In genomic region chr13:24761083-24761402, GRCm38 (mm10) we compare ENCODE assay signal across 8 mouse cellular contexts. TPM values are rescaled to one million over a fixed set of nuclear protein-coding genes. Genes with fewer than 3 reads are reported as not detected.
A peak's percentile ranks its signal among the peaks of the same experiment; 100 is the strongest.
DNase-seq lines count a peak whose midpoint lies in the region; ATAC-seq and TF ChIP-seq lines count a peak whose summit lies in the region.

No protein-coding gene starts in this region.

- no peak for TF ChIP-seq CTCF in E14TG2a.4 (conservative IDR thresholded peaks at IDR 0.05; ENCODE audit: low read length)

- 3% methylated on average over 10 of the region's 10 CpGs for WGBS in heart, embryonic 11.5 days (ENCODE audit: insufficient replicate concordance)
- WGBS in forebrain, embryonic 16.5 days: 4% methylated on average over 10 of the region's 10 CpGs
- WGBS in liver, embryonic 16.5 days (ENCODE audit: insufficient replicate concordance): 2% methylated on average over 10 of the region's 10 CpGs

- H3K27ac ChIP-seq in heart, embryonic 11.5 days (ENCODE audit: low read depth, low read length): peak overlapping the region; percentile 97
- peak overlapping the region; percentile 24; the same call in 1 of the 2 replicates for H3K27ac ChIP-seq in forebrain, embryonic 16.5 days (ENCODE audit: low read length)
- H3K27ac ChIP-seq in liver, embryonic 16.5 days (ENCODE audit: low read length): peak overlapping the region; percentile 99

- H3K36me3 ChIP-seq in heart, embryonic 11.5 days (ENCODE audit: control insufficient read depth, insufficient read depth, low read length): peaks cover 14% of the 10 kb centered on the region
- H3K36me3 ChIP-seq in E14TG2a.4 (ENCODE audit: insufficient read depth, low read length): peaks cover 45% of the 10 kb centered on the region
- no peaks in the 10 kb centered on the region for H3K36me3 ChIP-seq in forebrain, embryonic 16.5 days (ENCODE audit: control insufficient read depth, insufficient read depth)
- peaks cover 25% of the 10 kb centered on the region for H3K36me3 ChIP-seq in liver, embryonic 16.5 days (ENCODE audit: control insufficient read depth, insufficient read depth)

- peak overlapping the region; percentile 91 for H3K9ac ChIP-seq in heart, embryonic 11.5 days (ENCODE audit: low read depth, low read length)
- peak overlapping the region; percentile 60 for H3K9ac ChIP-seq in forebrain, embryonic 16.5 days (replicated peaks; ENCODE audit: low read depth, low read length)
- H3K9ac ChIP-seq in liver, embryonic 16.5 days (ENCODE audit: low read depth, low read length): peak overlapping the region; percentile 100

- DNase-seq in heart, postnatal 36 days: no peak
- DNase-seq in natural killer cell, adult 2 months (ENCODE audit: low spot score in 2 of 2): no peak
- DNase-seq in left cerebral cortex, postnatal 4 days: no peak
- DNase-seq in embryo, embryonic 9.5 days (ENCODE audit: extremely low spot score): no peak

- no peaks in the 10 kb centered on the region for H3K27me3 ChIP-seq in heart, embryonic 11.5 days (ENCODE audit: control insufficient read depth, insufficient read depth, low read length)
- H3K27me3 ChIP-seq in E14TG2a.4 (ENCODE audit: insufficient read depth, low read length): no peaks in the 10 kb centered on the region
- no peaks in the 10 kb centered on the region for H3K27me3 ChIP-seq in forebrain, embryonic 16.5 days (replicated peaks; ENCODE audit: control insufficient read depth, insufficient read depth, low read length)
- H3K27me3 ChIP-seq in liver, embryonic 16.5 days (ENCODE audit: control insufficient read depth, insufficient read depth, low read depth, low read length): no peaks in the 10 kb centered on the region

- peak overlapping the region; percentile 58 for H3K4me2 ChIP-seq in heart, embryonic 11.5 days
- H3K4me2 ChIP-seq in forebrain, embryonic 16.5 days (ENCODE audit: low read length): peak overlapping the region; percentile 59
- H3K4me2 ChIP-seq in liver, embryonic 16.5 days (ENCODE audit: low read depth, low read length): peak overlapping the region; percentile 72

- no peaks in the 10 kb centered on the region for H3K9me3 ChIP-seq in heart, embryonic 11.5 days (replicated peaks; ENCODE audit: control insufficient read depth, low read length)
- no peaks in the 10 kb centered on the region for H3K9me3 ChIP-seq in E14TG2a.4 (ENCODE audit: low read length)
- no peaks in the 10 kb centered on the region for H3K9me3 ChIP-seq in forebrain, embryonic 16.5 days (ENCODE audit: control insufficient read depth, low read length)
- no peaks in the 10 kb centered on the region for H3K9me3 ChIP-seq in liver, embryonic 16.5 days (replicated peaks; ENCODE audit: control insufficient read depth, low read length)

- H3K4me1 ChIP-seq in heart, embryonic 11.5 days (ENCODE audit: control insufficient read depth, insufficient read depth, low read length): peaks cover 6% of the 10 kb centered on the region; the same call in 1 of the 2 replicates
- peaks cover 44% of the 10 kb centered on the region for H3K4me1 ChIP-seq in E14TG2a.4 (replicated peaks; ENCODE audit: low read depth, low read length)
- peaks cover 8% of the 10 kb centered on the region for H3K4me1 ChIP-seq in forebrain, embryonic 16.5 days (replicated peaks; ENCODE audit: control insufficient read depth, insufficient read depth, low read length)
- peaks cover 30% of the 10 kb centered on the region for H3K4me1 ChIP-seq in liver, embryonic 16.5 days (ENCODE audit: control insufficient read depth, low read depth, low read length)

- ATAC-seq in heart, embryonic 11.5 days (replicated peaks; ENCODE audit: insufficient number of reproducible peaks, low FRiP score, low TSS enrichment): no peak
- ATAC-seq in forebrain, embryonic 16.5 days: no peak
- no peak for ATAC-seq in liver, embryonic 16.5 days (ENCODE audit: low read depth)

- intact Hi-C loops in heart, postnatal 36 days (cut with DNase I): loop anchor here (1.0 to 5.0 kb wide), 3 partner anchors 39 to 71 kb away; partner anchors contain the start of genes Acot13 and Tdp2
- intact Hi-C loops in left cerebral cortex, postnatal 4 days (cut with DNase I): no loop called here

- H3K4me3 ChIP-seq in heart, embryonic 11.5 days (ENCODE audit: low read depth, low read length): peak overlapping the region; percentile 85
- peak overlapping the region; percentile 98 for H3K4me3 ChIP-seq in E14TG2a.4 (replicated peaks; ENCODE audit: low read length)
- peak overlapping the region; percentile 85 for H3K4me3 ChIP-seq in forebrain, embryonic 16.5 days (replicated peaks; ENCODE audit: low read length)
- peak overlapping the region; percentile 100 for H3K4me3 ChIP-seq in liver, embryonic 16.5 days (ENCODE audit: low read depth, low read length)

RNA-seq across cellular contexts. Expression of gene Gmnn, which starts 0.7 kb away (rescaled TPM):
- polyA plus RNA-seq in heart, embryonic 11.5 days (2014; fragmentation: Nextera tagmentation; extraction: Ambion mirVana): 116 and 127 TPM in 2 replicates
- total RNA-seq in heart, postnatal 36 days (2021): 10 to 100 TPM; 48.5 to 52.9 TPM
- polyA plus RNA-seq in forebrain, embryonic 16.5 days (2015; fragmentation: Nextera tagmentation; extraction: Ambion mirVana): 34.3 and 35.1 TPM in 2 replicates
- polyA plus RNA-seq in liver, embryonic 16.5 days (2015; fragmentation: Nextera tagmentation; extraction: Ambion mirVana): 82.5 and 101 TPM in 2 replicates
- 1 to 10 TPM; 4.0 to 5.5 TPM for total RNA-seq in left cerebral cortex, postnatal 4 days (2021)

RNA-seq across cellular contexts. Expression of gene Armh2, which starts 20.0 kb away (rescaled TPM):
- polyA plus RNA-seq in heart, embryonic 11.5 days (2014; fragmentation: Nextera tagmentation; extraction: Ambion mirVana): not detected in 2 replicates
- total RNA-seq in heart, postnatal 36 days (2021): not detected
- polyA plus RNA-seq in forebrain, embryonic 16.5 days (2015; fragmentation: Nextera tagmentation; extraction: Ambion mirVana): 0.25 TPM in 1 of 2 replicates, not detected in the other
- polyA plus RNA-seq in liver, embryonic 16.5 days (2015; fragmentation: Nextera tagmentation; extraction: Ambion mirVana): not detected in 2 replicates
- not detected for total RNA-seq in left cerebral cortex, postnatal 4 days (2021)

RNA-seq across cellular contexts. Expression of gene BC005537, which starts 40.4 kb away (rescaled TPM):
- 11.1 and 19.2 TPM in 2 replicates for polyA plus RNA-seq in heart, embryonic 11.5 days (2014; fragmentation: Nextera tagmentation; extraction: Ambion mirVana)
- 100 to 1,000 TPM; 136 to 147 TPM for total RNA-seq in heart, postnatal 36 days (2021)
- polyA plus RNA-seq in forebrain, embryonic 16.5 days (2015; fragmentation: Nextera tagmentation; extraction: Ambion mirVana): 26.8 and 30.9 TPM in 2 replicates
- 7.6 and 8.9 TPM in 2 replicates for polyA plus RNA-seq in liver, embryonic 16.5 days (2015; fragmentation: Nextera tagmentation; extraction: Ambion mirVana)
- 100 to 1,000 TPM; 219 to 228 TPM for total RNA-seq in left cerebral cortex, postnatal 4 days (2021)

Comparison
In these comparisons a context has a peak if more than half of its experiments do, and no peak if none do; other contexts are left out.
1. H3K27ac ChIP-seq: peak in every context shown above with its lines; median percentile 99 in liver, embryonic 16.5 days; 97 in heart, embryonic 11.5 days; 24 in forebrain, embryonic 16.5 days.